Mouse (Mus musculus) heart, postnatal 25 days (tissue): ENCODE data around the gene Vhl. TPM values are rescaled to one million over a fixed set of nuclear protein-coding genes. Genes with fewer than 3 reads are reported as not detected.

ENCODE experiments used
- DNase-seq: peaks from one replicate; pipeline ENCODE4 v3.0.0; 2022; ENCODE audit warnings: low spot score
- intact Hi-C: fragments of 180-260 bp; cut with DNase I; formaldehyde crosslinking; loops from one replicate; pipeline ENCODE4 v1.15.1; 2025
- total RNA-seq, 2 experiments: library from RNA; stranded (reverse); gene quantifications; 2 replicates each; pipeline ENCODE4 v1.2.3; 2021

Vhl gene
- total RNA-seq: 10 to 100 TPM; 10.7 to 11.7 TPM

- intact Hi-C loops: loop anchor here (2.0 kb wide), 2 partner anchors 15 to 19 kb away; partner anchors contain the start of genes Brk1 and Irak2
- peak; percentile 85 for DNase-seq
Observed at GRCm38 (mm10) chr6:113623941-113624751, at the start of gene Vhl. TSS of gene Vhl (plus strand) at chr6:113623959.

- intact Hi-C loops: no loop called here
- DNase-seq: no peak
Observed at GRCm38 (mm10) chr6:113576044-113576443, 47.7 kb upstream of the Vhl start.

GRCm38 (mm10) chr6:113579306-113579705 is 44.5 kb upstream of the Vhl start:
- intact Hi-C loops: no loop called here
- DNase-seq: no peak

- intact Hi-C loops: no loop called here
- no peak for DNase-seq
Observed at GRCm38 (mm10) chr6:113583023-113583422, 40.7 kb upstream of the Vhl start.

- intact Hi-C loops: no loop called here
- DNase-seq: no peak
Observed at GRCm38 (mm10) chr6:113585065-113585464, 38.7 kb upstream of the Vhl start.

GRCm38 (mm10) chr6:113586466-113587183 is 37.1 kb upstream of the Vhl start:
- no peak for DNase-seq
- intact Hi-C loops: no loop called here

- DNase-seq: no peak
- intact Hi-C loops: no loop called here
Observed at GRCm38 (mm10) chr6:113592637-113593036, 31.1 kb upstream of the Vhl start.

GRCm38 (mm10) chr6:113597945-113598344 is 25.8 kb upstream of the Vhl start:
- intact Hi-C loops: no loop called here
- DNase-seq: no peak

GRCm38 (mm10) chr6:113599833-113600232 is 23.9 kb upstream of the Vhl start:
- no peak for DNase-seq
- intact Hi-C loops: no loop called here

GRCm38 (mm10) chr6:113600543-113601139 is 23.1 kb upstream of the Vhl start, which contains the start of gene Fancd2os:
TSS of gene Fancd2os (minus strand) at chr6:113600715.
- intact Hi-C loops: no loop called here
- DNase-seq: no peak

GRCm38 (mm10) chr6:113602821-113603220 is 20.9 kb upstream of the Vhl start:
- intact Hi-C loops: no loop called here
- no peak for DNase-seq

GRCm38 (mm10) chr6:113603993-113604392 is 19.8 kb upstream of the Vhl start:
- intact Hi-C loops: loop anchor here (2.0 kb wide), 1 partner anchor 21 kb away; no protein-coding TSS in a partner anchor
- DNase-seq: no peak

- intact Hi-C loops: loop anchor here (2.0 to 5.0 kb wide), 2 partner anchors 20 to 72 kb away; partner anchors contain the start of genes Emc3 and Fancd2
- DNase-seq: peak; percentile 77
Observed at GRCm38 (mm10) chr6:113604432-113605223, 19.1 kb upstream of the Vhl start, which contains the start of gene Brk1. TSS of gene Brk1 (plus strand) at chr6:113604772.

GRCm38 (mm10) chr6:113605224-113605545 is 18.6 kb upstream of the Vhl start:
- DNase-seq: no peak
- intact Hi-C loops: loop anchor here (2.0 to 5.0 kb wide), 2 partner anchors 20 to 73 kb away; partner anchors contain the start of genes Emc3 and Fancd2

- intact Hi-C loops: loop anchor here (5.0 kb wide), 1 partner anchor 77 kb away; the partner anchor contains the start of genes Emc3 and Fancd2
Observed at GRCm38 (mm10) chr6:113608871-113609270, 14.9 kb upstream of the Vhl start.

GRCm38 (mm10) chr6:113609293-113609692 is 14.5 kb upstream of the Vhl start:
- intact Hi-C loops: loop anchor here (5.0 kb wide), 1 partner anchor 77 kb away; the partner anchor contains the start of genes Emc3 and Fancd2
- DNase-seq: no peak

More at GRCm38 (mm10) chr6:113608871-113609270, 14.9 kb upstream of the Vhl start:
- no peak for DNase-seq

- intact Hi-C loops: no loop called here
- DNase-seq: no peak
Observed at GRCm38 (mm10) chr6:113612258-113612969, 11.3 kb upstream of the Vhl start.

- intact Hi-C loops: no loop called here
- no peak for DNase-seq
Observed at GRCm38 (mm10) chr6:113614152-113614551, 9.6 kb upstream of the Vhl start.

GRCm38 (mm10) chr6:113614997-113615396 is 8.8 kb upstream of the Vhl start:
- intact Hi-C loops: no loop called here
- no peak for DNase-seq
